ENCODE assay signal across 19 mouse cellular contexts in genomic region chr5:31108000-31108490, GRCm38 (mm10). TPM values are rescaled to one million over a fixed set of nuclear protein-coding genes. Genes with fewer than 3 reads are reported as not detected.
DNase-seq lines count a peak whose midpoint lies in the region; ATAC-seq and TF ChIP-seq lines count a peak whose summit lies in the region.
"Had no signal": no experiment of that assay in that cellular context is flagged by ENCODE, and none has a peak within 500 bp of the region (broad histone marks: within the 10 kb centered on the region; RNA-seq: fewer than 3 reads in every experiment).

Gene Slc30a3, minus strand, starts transcription at chr5:31108237.

- no peak for ATAC-seq in midbrain, embryonic 15.5 days (replicated peaks)
- ATAC-seq: forebrain, embryonic 14.5 days; lung, postnatal 0 days had no signal

- no peak within 1 kb of the TSS for H3K4me3 ChIP-seq in layer of hippocampus, adult 2 months
- H3K4me3 ChIP-seq in cortical plate, adult 2 months (ENCODE audit: insufficient read depth, low read length): no peak within 1 kb of the TSS
- H3K4me3 ChIP-seq in midbrain, embryonic 15.5 days: no peak within 1 kb of the TSS
- no peak within 1 kb of the TSS for H3K4me3 ChIP-seq in limb, embryonic 10.5 days
- H3K4me3 ChIP-seq: embryonic facial prominence, embryonic 15.5 days; liver, embryonic 13.5 days had no signal

- H3K27ac ChIP-seq in layer of hippocampus, adult 2 months: no peak within 1 kb of the TSS
- H3K27ac ChIP-seq in cortical plate, adult 2 months (ENCODE audit: insufficient read depth, low read length): no peak within 1 kb of the TSS
- no peak within 1 kb of the TSS for H3K27ac ChIP-seq in midbrain, embryonic 15.5 days
- H3K27ac ChIP-seq in limb, embryonic 10.5 days: no peak within 1 kb of the TSS
- H3K27ac ChIP-seq: embryonic facial prominence, embryonic 15.5 days; liver, embryonic 13.5 days had no signal

- no peak within 1 kb of the TSS for H3K4me2 ChIP-seq in midbrain, embryonic 15.5 days
- H3K4me2 ChIP-seq: embryonic facial prominence, embryonic 15.5 days; heart, embryonic 11.5 days; liver, embryonic 13.5 days had no signal

- no peak for TF ChIP-seq POLR2A in cortical plate, adult 2 months (IDR thresholded peaks at IDR 0.05; ENCODE audit: extremely low read depth, insufficient read depth, low read length)

- no peak for TF ChIP-seq CTCF in layer of hippocampus, adult 2 months (conservative IDR thresholded peaks at IDR 0.05)
- no peak for TF ChIP-seq CTCF in cortical plate, adult 2 months (IDR thresholded peaks at IDR 0.05; ENCODE audit: extremely low read depth, insufficient read depth, low read length)

- no peaks in the 10 kb centered on the region for H3K4me1 ChIP-seq in cortical plate, adult 2 months (ENCODE audit: control insufficient read depth, insufficient read depth, low read length)
- no peaks in the 10 kb centered on the region for H3K4me1 ChIP-seq in midbrain, embryonic 15.5 days
- H3K4me1 ChIP-seq in limb, embryonic 10.5 days: no peaks in the 10 kb centered on the region
- H3K4me1 ChIP-seq: embryonic facial prominence, embryonic 15.5 days; liver, embryonic 13.5 days had no signal

- no peaks in the 10 kb centered on the region for H3K9me3 ChIP-seq in midbrain, embryonic 15.5 days
- no peaks in the 10 kb centered on the region for H3K9me3 ChIP-seq in limb, embryonic 10.5 days (replicated peaks)
- H3K9me3 ChIP-seq: embryonic facial prominence, embryonic 15.5 days; G1E; liver, embryonic 13.5 days had no signal

- H3K36me3 ChIP-seq in midbrain, embryonic 15.5 days (replicated peaks): no peaks in the 10 kb centered on the region
- H3K36me3 ChIP-seq in limb, embryonic 10.5 days: no peaks in the 10 kb centered on the region
- H3K36me3 ChIP-seq: embryonic facial prominence, embryonic 15.5 days; G1E; liver, embryonic 13.5 days had no signal

- no peaks in the 10 kb centered on the region for H3K27me3 ChIP-seq in midbrain, embryonic 15.5 days (replicated peaks)
- H3K27me3 ChIP-seq in limb, embryonic 10.5 days (ENCODE audit: low read depth, poor library complexity, severe bottlenecking): no peaks in the 10 kb centered on the region

- no peak for DNase-seq in layer of hippocampus, adult 2 months (ENCODE audit: low spot score in 2 of 2)
- no peak for DNase-seq in layer of hippocampus, adult 9-10 months (ENCODE audit: low spot score)
- no peak for DNase-seq in layer of hippocampus, postnatal 14 days (ENCODE audit: low spot score in 2 of 2)
- DNase-seq in limb, embryonic 10.5 days (ENCODE audit: low spot score): no peak
- DNase-seq in kidney, adult 18-20 months: no peak
- no peak for DNase-seq in cerebellum, adult 8-10 months
- DNase-seq: heart, postnatal 4 days; kidney, adult 2 months; liver, embryonic 13.5 days; thymus, adult 18-20 months had no signal

- no peak within 1 kb of the TSS for H3K9ac ChIP-seq in midbrain, embryonic 15.5 days
- H3K9ac ChIP-seq: embryonic facial prominence, embryonic 15.5 days; liver, embryonic 13.5 days had no signal

- WGBS in midbrain, embryonic 15.5 days: 94% methylated on average over 18 of the region's 18 CpGs
- WGBS in limb, embryonic 10.5 days: 90% methylated on average over 18 of the region's 18 CpGs

RNA-seq across cellular contexts. Expression of gene Slc30a3, which starts in this region (rescaled TPM):
- 10 to 100 TPM; 89.6 to 92.2 TPM for total RNA-seq in layer of hippocampus, adult 2 months (2021)
- polyA plus RNA-seq in cortical plate, adult 2 months (2012; rRNA removed): 185 and 189 TPM in 2 replicates
- total RNA-seq in layer of hippocampus, postnatal 14 days (2021): 10 to 100 TPM; 56.9 to 61.1 TPM
- polyA plus RNA-seq in midbrain, embryonic 15.5 days (2015; fragmentation: Nextera tagmentation; extraction: Ambion mirVana): 20.4 and 21.5 TPM in 2 replicates
- 0.24 and 0.26 TPM in 2 replicates for polyA plus RNA-seq in limb, embryonic 10.5 days (2016; fragmentation: Nextera tagmentation; extraction: Ambion mirVana)
- total RNA-seq: megakaryocyte-erythroid progenitor cell, adult 5-6 weeks; neutrophil, adult 5-6 weeks had no signal
- polyA plus RNA-seq: G1E; lung, postnatal 0 days had no signal

Comparison
In these comparisons a context has a peak if more than half of its experiments do, and no peak if none do; other contexts are left out.
1. RNA of gene Slc30a3 (polyA plus RNA-seq): 185 to 189 TPM in cortical plate, adult 2 months and 20.4 to 21.5 TPM in midbrain, embryonic 15.5 days; 0.24 to 0.26 TPM in limb, embryonic 10.5 days; every median in the first group is over 10 times any median in the second.